Mouse (Mus musculus) right cerebral cortex, postnatal 10 days (tissue): ENCODE results near the gene Scp2.
A peak's percentile ranks its signal among the peaks of the same experiment; 100 is the strongest.
"Not testable (repeated sequence)": the region's sequence is repeated elsewhere in the genome, so short reads cannot be mapped to it uniquely, and the experiment has no call there.

Source experiments
- DNase-seq, 2 experiments: peaks; one replicate each; pipeline ENCODE4 v3.0.0; 2021; ENCODE audit warnings: low spot score in 2 of 2

The Scp2 gene

DNA sequence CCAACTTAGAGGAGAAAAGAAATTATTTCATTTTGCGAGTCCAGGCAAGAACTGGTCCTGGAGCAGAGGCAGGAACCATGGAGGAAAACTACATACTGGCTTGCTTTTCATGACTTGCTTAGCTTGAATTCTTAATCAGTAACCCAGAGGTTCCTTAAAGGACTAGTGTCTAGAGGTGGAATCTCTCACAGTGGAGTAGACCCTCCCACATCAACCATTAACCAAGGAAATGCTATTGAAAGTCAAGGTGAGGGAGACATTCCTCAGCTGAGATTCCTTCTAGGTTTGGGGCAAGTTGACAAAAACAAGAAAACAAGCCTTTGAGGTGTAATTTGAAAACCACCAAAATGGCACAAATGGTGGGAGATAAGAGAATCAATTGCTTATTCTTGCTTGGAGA, at the start of gene Scp2:
Scp2 (minus strand) TSS at position 119 of the 400 bp plus-strand sequence.
- DNase-seq = no peak

DNA sequence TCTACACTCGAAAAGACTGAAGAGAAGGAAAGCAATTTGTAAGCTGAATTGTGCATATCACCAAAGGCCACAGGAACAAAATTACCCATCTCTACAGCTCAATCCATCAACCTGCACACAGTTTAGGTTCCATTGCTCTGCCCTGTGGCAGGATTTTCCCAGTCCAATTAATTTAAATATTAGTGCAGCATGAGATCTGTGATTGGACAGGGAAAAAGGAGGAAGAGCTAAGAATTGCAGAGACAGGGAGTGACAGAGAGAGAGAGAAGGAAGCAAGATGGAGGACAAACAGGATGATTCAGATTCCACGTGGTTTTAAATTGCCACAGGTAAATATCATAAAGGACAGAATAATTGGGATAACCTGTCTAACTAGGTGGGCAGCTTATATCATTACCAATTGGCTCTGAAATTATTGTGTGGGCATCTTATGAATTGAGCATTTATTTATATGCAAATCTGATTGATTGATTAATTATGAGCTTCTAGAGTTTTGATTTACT, 48.1 kb upstream of the Scp2 start:
- DNase-seq = no peak

DNA sequence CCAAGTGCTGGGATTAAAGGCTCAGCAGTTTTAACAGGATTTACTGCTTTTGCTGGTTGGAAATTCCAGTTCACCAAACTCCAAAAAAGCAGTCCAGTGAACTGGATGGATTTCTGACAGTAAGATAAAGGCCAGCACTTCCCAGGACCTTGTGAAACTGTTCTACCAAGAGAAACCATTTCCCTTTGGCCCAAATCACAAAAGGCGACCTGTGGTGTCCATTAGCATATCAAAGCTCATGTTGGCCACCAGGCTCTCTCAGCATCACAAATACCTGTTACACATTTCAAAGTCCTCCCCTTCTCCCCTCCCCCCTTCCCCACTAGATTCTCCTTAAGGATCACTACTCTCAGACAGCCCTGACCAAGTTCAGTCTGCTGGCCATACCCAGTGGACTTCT, 37.5 kb upstream of the Scp2 start:
- no peak for DNase-seq

DNA sequence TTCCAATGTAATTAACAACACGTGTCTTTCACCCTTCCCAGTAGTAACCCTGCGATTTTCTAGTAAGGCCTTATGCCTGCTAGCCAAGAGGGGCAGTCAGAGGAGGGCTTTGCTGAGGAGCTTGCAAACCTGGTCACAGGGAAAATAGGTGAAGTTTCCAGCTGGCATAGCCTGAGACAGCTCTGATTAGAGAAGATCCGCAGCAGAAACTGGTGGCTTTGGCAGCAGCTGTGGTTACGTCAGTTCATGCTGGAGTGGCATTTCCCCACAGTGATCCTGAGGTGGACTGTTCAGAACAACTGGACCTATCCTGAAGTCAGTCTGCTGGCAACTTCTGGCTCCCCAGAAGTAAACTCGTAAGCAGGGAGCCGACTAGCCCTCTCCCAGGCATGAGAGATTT, 23.3 kb upstream of the Scp2 start:
- no peak for DNase-seq

DNA sequence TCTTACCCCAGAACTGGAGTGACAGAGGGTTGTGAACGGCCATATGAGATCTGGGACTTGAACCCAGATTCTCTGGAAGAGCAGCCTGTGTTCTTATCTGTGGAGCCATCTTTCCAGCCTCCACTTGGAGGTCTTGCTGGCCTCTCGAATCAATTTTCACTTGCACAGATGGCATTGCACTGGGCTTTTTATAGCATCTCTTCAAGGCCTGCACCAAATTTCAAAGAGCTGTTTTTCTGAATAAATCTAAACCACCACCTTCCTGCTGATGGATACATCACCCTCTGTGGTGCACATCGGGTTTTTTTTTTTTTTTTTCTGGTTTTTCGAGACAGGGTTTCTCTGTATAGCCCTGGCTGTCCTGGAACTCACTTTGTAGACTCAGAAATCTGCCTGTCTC, 22.1 kb upstream of the Scp2 start:
- no peak for DNase-seq

DNA sequence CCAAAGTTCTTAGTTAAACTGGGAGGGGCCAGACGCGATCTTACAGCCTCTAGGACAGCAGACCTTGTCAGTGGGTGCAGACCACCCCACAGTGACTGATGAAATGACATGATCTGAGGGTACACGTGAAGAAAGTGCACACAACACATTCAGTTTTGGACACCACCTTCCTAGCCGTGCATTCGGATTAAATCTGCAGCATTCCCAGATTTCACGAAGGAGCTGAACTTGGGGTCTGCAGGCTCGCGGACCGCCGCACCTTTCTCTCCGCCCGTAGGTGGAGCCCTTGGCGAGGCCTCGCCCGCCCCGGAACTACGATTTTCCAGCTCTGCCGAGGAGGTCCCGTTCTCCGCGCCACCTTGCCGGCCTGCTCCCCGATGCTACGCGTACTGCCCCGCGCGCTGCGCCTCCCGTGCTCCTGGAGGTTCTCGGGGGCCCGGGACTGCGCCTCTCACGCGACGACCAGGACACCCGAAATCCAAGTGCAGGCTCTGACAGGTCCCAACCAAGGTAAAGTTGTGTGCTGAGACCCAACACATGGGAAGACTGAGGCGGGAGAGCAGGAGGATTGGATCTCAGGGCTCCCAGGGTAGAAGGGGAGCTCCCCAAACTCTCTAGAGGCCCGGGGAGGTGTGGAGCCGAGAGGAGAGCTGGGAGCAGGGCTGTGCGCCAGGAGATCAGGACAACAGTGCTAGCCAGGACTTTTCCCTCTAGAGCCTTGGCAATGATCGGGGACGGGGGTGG, 20.5 kb upstream of the Scp2 start, which contains the start of gene Echdc2:
Echdc2 (plus strand) TSS at position 286 of the 744 bp plus-strand sequence.
- DNase-seq = peak; percentile 32 to 41

DNA sequence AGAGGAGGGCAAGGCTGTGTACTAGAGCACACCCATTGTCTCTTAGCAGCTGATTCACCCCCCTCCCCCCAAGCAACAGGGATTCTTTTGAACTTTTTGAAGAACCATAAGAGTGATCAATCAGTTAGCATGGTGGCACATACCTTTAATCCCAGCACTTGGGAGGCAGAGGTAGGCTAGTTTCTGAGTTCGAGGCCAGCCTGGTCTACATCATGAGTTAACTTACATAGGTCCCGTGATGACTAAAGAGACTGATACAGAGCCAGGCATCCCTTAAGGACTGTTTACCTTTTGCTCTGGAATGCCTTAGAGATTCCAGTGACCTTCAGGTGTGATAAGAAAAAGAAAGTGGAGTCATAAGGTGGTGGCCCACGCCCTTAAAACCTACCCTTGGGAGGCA, 18.5 kb upstream of the Scp2 start:
- no peak for DNase-seq

DNA sequence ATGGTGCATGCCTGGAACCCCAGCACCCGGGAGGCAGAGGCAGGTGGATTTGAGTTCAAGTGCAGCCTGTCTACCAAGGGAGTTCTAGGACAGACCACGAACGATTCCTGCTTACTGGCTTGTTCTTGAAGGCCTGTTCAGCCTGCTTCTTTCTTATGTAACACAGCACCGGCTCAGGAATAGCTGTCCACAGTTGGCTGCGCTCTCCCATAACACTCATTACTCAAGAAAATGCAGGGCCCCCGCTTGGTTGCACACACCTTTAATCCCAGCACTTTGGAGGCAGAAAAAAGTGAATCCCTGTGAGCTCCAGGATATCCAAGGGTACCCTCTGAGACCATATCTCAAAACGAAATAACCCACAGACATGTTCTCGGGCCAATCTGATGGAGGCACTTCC, 17.1 kb upstream of the Scp2 start:
- DNase-seq = no peak

DNA sequence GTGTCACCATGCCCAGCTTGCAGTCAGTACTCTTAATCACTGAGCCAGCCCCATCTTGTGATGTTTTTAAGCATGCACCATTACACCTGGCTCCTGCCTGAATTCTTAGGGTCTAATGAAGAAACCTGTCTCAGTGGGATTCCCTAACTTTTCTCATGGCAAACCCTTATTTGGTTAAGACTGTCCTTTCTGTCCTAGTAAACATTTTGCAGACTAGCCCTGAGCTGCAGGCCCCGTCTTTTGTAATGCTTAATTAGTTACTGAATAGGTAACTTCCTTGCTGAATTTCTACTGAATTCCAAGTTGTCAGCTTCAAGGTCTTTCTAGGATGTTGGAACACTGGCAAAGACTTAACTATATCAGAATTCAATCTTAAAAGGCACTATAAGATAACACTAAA, 10.3 kb upstream of the Scp2 start:
- DNase-seq = not testable (repeated sequence)

DNA sequence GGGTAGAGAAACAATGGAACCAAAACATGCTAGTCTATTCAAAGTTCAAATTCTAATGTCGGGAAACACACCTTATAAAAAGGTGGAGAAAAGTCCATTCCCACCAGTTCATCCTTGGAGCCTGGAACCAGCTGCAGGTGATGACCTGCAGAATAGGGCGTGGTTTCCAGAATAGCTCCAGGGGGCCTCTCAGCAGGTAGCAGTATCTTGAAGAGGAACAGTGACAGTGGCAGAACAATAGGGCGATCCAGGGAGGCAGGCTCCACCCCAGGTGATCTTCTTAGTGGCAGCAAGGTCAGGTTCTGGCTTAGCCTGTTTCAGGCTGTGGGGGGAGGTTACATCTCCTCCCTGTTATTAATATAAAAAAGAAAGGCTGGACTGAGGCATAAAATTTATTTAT, 756 bp upstream of the Scp2 start:
- DNase-seq = not testable (repeated sequence)

DNA sequence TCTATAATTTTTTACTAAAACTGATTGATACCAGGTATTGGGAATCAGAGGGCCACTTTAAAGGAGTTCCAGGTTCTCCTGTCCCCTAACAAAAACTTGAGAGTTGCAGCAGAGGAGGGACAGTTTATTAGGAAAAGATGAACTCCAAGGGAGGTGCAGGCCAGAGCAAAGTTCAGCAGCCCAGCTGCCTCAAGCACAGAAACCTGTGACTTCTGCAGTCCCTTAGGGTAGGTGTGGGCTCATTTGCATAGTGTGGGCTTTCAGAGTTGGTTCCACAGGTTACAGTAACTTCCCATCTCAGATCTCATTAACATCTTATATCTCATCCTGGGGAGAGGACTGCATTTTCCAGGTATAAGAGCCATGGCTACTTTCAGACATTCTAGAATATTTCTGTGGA, 1.0 kb downstream of the Scp2 start:
- DNase-seq = no peak

DNA sequence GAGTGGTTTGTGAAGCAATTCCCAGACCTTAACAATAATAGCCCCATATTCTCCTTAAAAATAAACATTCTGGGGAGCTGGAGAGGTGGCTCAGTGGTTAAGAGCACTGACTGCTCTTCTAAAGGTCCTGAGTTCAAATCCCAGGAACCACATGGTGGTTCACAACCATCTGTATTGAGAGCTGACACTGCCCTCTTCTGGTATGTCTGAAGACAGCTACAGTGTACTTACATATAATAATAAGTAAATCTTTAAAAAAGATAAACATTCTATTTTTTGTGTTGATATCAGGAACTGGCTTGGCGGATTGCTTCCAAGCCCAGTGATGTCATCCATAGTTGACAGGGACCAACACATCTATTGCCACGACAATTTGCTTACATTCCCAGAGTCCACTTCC, 1.6 kb downstream of the Scp2 start:
- not testable (repeated sequence) for DNase-seq

DNA sequence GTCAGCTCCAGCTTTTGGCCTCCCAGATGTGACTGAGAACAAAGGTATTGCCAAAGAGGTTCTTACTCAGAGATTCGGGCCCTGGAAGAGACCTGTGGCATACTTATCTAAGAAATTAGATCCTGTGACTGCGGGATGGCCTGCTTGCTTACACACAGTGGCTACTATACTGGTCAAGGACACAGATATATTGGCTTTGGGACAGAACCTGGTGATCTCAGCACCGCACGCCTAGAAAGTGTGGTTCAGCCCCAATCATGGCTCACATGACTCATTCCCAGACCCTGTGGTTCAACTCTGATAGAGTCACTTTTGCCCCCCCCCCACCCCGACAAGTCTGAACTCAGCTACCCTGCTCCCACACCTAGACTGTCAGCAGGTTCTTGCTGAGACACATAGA, 7.9 kb downstream of the Scp2 start:
- no peak for DNase-seq

DNA sequence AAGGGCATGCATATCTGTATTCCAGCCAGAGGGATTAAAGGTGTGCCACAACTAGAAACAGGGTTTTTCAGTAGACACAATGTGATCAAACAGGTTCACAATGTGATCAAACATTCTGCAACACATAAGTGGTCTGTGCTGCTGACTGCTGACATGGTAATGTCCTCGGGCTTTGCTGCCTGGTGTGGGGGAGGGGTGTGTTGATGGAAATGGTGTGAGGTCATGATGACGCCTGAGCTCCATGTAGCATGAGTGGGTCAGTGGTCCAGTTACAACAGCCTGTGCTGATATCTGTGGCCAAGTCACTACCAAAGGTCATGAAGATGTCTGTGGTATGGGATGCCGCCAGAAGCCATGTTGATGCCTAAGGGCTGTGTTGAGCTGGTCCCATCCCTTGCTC, 14.3 kb downstream of the Scp2 start:
- no peak for DNase-seq

DNA sequence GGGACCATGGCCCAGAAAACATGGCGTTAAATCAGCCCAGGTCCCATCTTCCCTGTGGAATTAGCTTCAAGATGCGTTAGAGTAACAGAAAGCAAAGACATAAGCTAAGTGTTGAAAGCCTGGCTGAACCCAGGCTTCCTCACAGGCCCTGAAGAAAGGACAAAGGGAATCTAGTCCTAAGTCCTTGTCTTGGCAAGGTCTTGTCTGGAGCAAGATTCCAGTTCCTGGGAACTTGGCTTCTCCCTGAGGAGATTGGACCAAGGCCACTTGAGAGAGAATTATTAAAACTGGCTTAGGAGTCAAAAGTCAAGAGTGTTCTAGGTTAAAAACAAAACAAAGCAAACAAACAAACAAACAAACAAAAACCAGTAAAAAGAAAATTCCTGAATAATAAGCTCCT, 16.5 kb downstream of the Scp2 start:
- DNase-seq = no peak

DNA sequence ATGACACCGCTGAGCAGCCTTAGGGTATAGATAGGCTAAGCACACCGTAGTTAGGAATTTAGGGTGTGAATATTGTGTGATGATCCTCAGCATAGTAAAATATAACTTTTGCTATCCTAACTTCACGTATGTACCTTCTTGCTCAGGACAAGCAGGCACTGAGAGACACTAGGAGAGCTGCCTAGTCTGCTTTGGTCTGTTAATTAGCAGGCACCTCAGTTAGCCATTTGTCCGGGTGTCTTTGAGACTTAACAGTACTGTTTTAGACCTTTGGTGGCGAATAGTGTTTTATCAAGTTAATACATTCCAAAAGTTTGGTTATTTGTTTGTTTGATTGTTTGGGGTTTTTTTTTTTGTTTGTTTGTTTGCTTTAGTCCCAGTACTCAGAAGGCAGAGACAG, 17.3 kb downstream of the Scp2 start:
- DNase-seq = no peak

DNA sequence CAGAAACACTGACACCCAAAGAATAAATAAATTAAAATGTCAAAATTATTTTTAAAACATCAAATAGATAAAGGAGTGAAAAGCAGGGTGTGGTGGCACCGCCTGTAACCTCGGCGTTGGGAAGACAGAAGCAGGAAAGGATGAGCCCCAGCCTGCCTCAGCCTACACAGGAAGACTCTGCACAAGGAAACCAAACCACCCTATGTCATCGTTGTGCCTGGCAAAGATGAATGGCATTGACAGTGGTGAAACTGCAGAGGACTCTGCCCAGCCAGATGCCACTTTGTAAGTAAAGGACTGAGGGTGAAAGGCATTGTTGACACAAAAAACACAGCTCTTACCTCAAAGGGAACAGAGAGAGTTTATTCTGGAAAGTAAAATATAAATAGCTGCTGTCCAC, 18.5 kb downstream of the Scp2 start:
- DNase-seq = no peak

DNA sequence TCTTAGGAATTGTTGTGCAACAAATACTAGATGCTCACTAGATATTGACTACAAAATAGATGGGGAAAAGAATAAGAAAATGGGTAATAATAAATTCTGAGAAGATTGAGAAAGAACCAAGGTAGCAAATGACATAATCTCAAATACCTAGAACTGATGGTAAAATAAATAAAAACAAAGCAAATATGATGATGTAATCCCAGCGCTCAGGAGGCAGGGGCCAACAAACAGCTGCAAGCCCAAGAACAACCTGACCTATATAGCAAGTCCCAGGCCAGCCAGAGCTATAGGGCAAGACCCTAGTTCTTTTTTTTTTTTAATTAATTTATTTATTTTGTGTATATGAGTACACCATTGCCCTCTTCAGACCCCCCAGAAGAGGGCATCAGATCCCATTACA, 20.7 kb downstream of the Scp2 start:
- DNase-seq = no peak

DNA sequence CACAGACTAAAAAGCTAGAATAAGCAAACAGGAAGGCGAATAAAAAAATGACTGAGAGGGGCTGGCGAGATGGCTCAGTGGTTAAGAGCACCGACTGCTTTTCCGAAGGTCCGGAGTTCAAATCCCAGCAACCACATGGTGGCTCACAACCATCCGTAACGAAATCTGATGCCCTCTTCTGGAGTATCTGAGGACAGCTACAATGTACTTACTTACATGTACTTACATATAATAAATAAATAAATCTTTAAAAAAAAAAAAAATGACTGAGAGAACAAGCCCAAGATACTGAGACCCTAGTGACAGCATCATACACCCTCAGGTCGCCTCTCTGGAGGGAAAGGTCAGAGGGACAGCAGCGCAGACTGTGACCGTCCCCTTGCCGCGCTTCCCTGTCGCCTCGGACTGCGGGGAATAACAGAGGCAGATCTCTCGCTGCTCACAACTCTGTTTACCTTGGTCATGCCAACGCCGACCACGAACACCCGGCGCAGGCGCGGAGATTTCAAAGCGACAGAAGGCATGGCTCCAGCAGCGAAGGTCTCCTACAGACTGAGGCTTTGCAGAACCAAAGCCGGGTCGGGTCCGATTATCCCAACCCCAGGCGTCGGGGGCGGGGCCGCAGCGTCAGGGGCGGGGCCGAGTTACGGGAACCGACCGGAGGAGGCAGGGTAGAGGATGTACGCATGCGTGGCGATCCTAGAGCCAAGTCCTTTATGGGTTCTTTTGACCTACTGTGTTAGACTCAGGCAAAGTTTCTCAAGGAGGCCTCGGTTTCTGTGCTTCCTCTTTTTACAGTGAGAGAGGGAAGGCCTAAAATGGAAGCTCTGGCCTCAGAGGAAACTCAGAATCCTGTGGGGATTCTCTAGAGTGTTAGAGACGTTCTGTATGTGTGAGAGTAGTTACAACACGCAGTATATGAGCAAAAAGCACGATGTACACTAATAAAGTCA, 26.6 kb downstream of the Scp2 start:
- peak; percentile 94 to 95 for DNase-seq

DNA sequence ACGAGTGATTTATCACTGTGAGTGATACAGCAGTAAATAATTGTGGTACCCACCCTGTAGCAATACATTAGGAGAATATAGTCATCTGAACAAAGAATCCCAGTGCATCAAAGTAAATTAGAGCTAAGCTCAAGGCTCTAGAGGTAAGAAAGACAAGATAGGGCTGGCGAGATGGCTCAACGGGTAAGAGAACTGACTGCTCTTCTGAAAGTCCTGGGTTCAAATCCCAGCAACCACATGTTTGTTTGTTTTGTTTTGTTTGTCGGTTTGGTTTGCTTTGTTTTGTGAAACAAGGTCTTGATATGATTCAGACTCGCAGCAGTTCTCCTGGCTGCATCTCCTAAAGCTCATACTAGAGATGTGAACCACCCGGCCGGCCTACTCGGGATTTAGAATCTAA, 27.3 kb downstream of the Scp2 start:
- DNase-seq = peak; percentile 25 to 27

DNA sequence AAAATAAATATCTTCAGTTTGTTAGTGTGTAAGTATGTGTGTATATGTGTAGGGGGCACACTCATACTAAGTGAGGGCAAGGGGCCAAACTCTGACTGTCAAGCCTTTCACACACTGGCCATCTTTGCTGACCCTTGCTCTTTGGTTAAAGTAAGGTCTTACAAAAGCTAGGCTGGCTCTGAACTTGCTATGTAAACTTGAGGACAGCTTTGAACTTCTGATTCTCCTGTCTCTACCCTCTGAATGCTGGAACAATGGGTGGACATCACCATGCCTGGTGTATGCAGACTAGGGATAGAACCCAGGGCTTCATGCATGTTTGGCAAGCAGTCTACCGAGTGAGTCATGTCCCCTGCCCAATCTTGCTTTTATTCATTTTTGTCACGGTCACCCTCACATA, 28.3 kb downstream of the Scp2 start:
- DNase-seq = no peak

DNA sequence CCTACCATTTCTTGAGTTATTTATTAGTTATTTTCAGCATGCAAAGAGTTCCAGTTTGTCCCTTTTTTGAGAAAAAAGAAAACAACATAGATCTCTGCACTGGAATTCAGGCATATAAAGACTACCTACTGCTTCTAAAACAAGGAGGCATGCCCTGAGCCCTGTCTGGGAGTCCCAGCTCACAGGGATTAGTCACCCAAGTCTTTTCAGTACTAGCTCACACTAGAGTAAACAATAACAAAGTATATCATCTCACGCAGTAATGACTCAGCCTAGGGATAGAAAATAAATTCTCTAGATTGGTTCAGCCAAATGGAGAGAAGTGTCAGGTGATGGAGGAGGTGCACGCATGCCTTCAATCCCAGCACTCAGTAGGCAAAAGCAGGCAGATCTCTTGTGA, 34.1 kb downstream of the Scp2 start:
- DNase-seq = no peak

DNA sequence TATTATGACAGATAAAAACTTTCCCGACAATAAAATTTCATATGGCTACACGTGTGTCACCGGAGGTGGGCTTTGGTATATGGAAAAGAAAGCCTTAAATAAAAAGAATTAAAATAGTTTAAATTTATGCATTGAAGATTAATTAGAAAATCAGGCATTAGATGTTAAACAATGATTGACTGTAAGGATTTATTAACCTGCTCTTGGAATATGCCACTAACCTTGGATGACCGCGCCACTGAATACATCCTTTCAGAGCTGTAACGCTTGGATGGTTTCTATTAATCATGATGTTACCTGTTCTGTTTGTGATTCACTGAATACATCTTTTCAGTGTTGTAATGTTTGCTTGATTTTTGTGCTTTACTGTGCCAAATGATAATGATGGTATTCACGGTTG, 35.1 kb downstream of the Scp2 start:
- DNase-seq = no peak
